Mouse (Mus musculus) spleen, embryonic (tissue): ENCODE data around the gene Ahsa2.
"Not testable (repeated sequence)": the region's sequence is repeated elsewhere in the genome, so short reads cannot be mapped to it uniquely, and the experiment has no call there.

ENCODE experiments used
- CTCF ChIA-PET: fragments of 350-600 bp; sonication (Branson Sonifier 250); formaldehyde crosslinking; loops from one replicate; lab custom pipeline; 2022; lab: Charles Lee

Gene Ahsa2

GRCm38 (mm10) chr11:23497718-23498509, at the start of gene Ahsa2:
Ahsa2 (minus strand) TSS chr11:23498030.
- CTCF ChIA-PET, result interaction anchor here (0.5 to 0.8 kb wide), 2 partner anchors 46 to 58 kb away, joined by 5 to 7 read pairs; no protein-coding TSS in a partner anchor

- CTCF ChIA-PET, result no interaction called here
These were observed 39.6 kb upstream of the Ahsa2 start for GRCm38 (mm10) chr11:23537446-23537845.

GRCm38 (mm10) chr11:23520473-23521205, 22.8 kb upstream of the Ahsa2 start, which contains the start of gene 1700093K21Rik:
1700093K21Rik (minus strand) TSS chr11:23521155.
- CTCF ChIA-PET, result no interaction called here

- CTCF ChIA-PET, result no interaction called here
These were observed 21.2 kb upstream of the Ahsa2 start for GRCm38 (mm10) chr11:23518981-23519380.

GRCm38 (mm10) chr11:23515315-23515714, 17.5 kb upstream of the Ahsa2 start:
- CTCF ChIA-PET, result no interaction called here

- CTCF ChIA-PET, result not testable (repeated sequence)
These were observed 17.0 kb upstream of the Ahsa2 start for GRCm38 (mm10) chr11:23514785-23515184.

- CTCF ChIA-PET, result not testable (repeated sequence)
These were observed 7.0 kb upstream of the Ahsa2 start for GRCm38 (mm10) chr11:23504801-23505200.

- CTCF ChIA-PET, result interaction anchor here (0.5 to 0.8 kb wide), 2 partner anchors 46 to 57 kb away, joined by 5 to 7 read pairs; no protein-coding TSS in a partner anchor
These were observed 779 bp upstream of the Ahsa2 start for GRCm38 (mm10) chr11:23498609-23499008.

GRCm38 (mm10) chr11:23497335-23497717, 504 bp downstream of the Ahsa2 start:
- CTCF ChIA-PET, result no interaction called here

- CTCF ChIA-PET, result no interaction called here
These were observed 1.2 kb downstream of the Ahsa2 start for GRCm38 (mm10) chr11:23496661-23497060.

- CTCF ChIA-PET, result no interaction called here
These were observed 2.6 kb downstream of the Ahsa2 start for GRCm38 (mm10) chr11:23495231-23495630.

- CTCF ChIA-PET, result no interaction called here
These were observed 5.6 kb downstream of the Ahsa2 start for GRCm38 (mm10) chr11:23492048-23492790.

- CTCF ChIA-PET, result no interaction called here
These were observed 7.9 kb downstream of the Ahsa2 start for GRCm38 (mm10) chr11:23489955-23490354.

GRCm38 (mm10) chr11:23465862-23466261, 32.0 kb downstream of the Ahsa2 start:
- CTCF ChIA-PET, result not testable (repeated sequence)
